15 mouse cellular contexts compared by ENCODE assay signal in genomic region chr11:46031470-46031869, GRCm38 (mm10). TPM values are rescaled to one million over a fixed set of nuclear protein-coding genes. Genes with fewer than 3 reads are reported as not detected.
A peak's percentile ranks its signal among the peaks of the same experiment; 100 is the strongest.
DNase-seq lines count a peak whose midpoint lies in the region; ATAC-seq and TF ChIP-seq lines count a peak whose summit lies in the region.
"Had no signal": no experiment of that assay in that cellular context is flagged by ENCODE, and none has a peak within 500 bp of the region (broad histone marks: within the 10 kb centered on the region; RNA-seq: fewer than 3 reads in every experiment).

No protein-coding gene starts in this region.

- H3K4me3 ChIP-seq in left cerebral cortex, adult 2 months, result no peak overlapping the region
- H3K4me3 ChIP-seq: heart, embryonic 10.5 days; hindbrain, embryonic 12.5 days; limb, embryonic 13.5 days had no signal

- no peak for DNase-seq in left cerebral cortex, adult 2 months (ENCODE audit: extremely low spot score in 1 of 2, low spot score in 2 of 2)
- DNase-seq in left cerebral cortex, postnatal 25 days (ENCODE audit: low spot score in 2 of 2), result no peak
- peak; percentile 5 to 20 for DNase-seq in urinary bladder, postnatal 4 days (ENCODE audit: low spot score in 2 of 2)
- DNase-seq in urinary bladder, adult 18-20 months (ENCODE audit: low spot score in 2 of 2), result no peak
- DNase-seq in ZHBTc4 (ENCODE audit: low read depth, low spot score), result peak; percentile 50
- no peak for DNase-seq in kidney, postnatal 25 days
- DNase-seq: adrenal gland, adult 8-10 months; kidney, adult 9 months; spleen, adult 18-20 months; thymus, adult 18-20 months had no signal

- no peak overlapping the region for H3K27ac ChIP-seq in left cerebral cortex, adult 2 months
- H3K27ac ChIP-seq: heart, embryonic 10.5 days; hindbrain, embryonic 12.5 days; limb, embryonic 13.5 days had no signal

- intact Hi-C loops in left cerebral cortex, adult 2 months (cut with DNase I), result no loop called here
- intact Hi-C loops in left cerebral cortex, postnatal 25 days (cut with DNase I), result no loop called here

- no peak for ATAC-seq in frontal cortex, adult (ENCODE audit: low TSS enrichment)

- peak; percentile 33 for TF ChIP-seq CTCF in left cerebral cortex, adult 2 months (IDR thresholded peaks at IDR 0.05)

RNA-seq across cellular contexts. Expression of gene Gm12166, which starts 20.7 kb away (rescaled TPM):
- total RNA-seq in left cerebral cortex, adult 2 months (2021), result 1 to 10 TPM; 2.7 to 3.8 TPM
- 1 to 10 TPM; 1.2 to 2.8 TPM for total RNA-seq in left cerebral cortex, postnatal 25 days (2021)

RNA-seq across cellular contexts. Expression of gene Adam19, which starts 24.3 kb away (rescaled TPM):
- total RNA-seq in left cerebral cortex, adult 2 months (2021), result 10 to 100 TPM; 19.1 to 19.8 TPM
- 10 to 100 TPM; 23.6 to 26.8 TPM for total RNA-seq in left cerebral cortex, postnatal 25 days (2021)

RNA-seq across cellular contexts. Expression of gene Sox30, which starts 51.4 kb away (rescaled TPM):
- total RNA-seq in left cerebral cortex, adult 2 months (2021), result under 1 TPM; 0.12 to 0.25 TPM
- under 1 TPM; 0.16 to 0.27 TPM for total RNA-seq in left cerebral cortex, postnatal 25 days (2021)
- total RNA-seq: common myeloid progenitor, adult 5-6 weeks had no signal

Comparison
In these comparisons a context has a peak if more than half of its experiments do, and no peak if none do; other contexts are left out.
1. DNase-seq: peak in urinary bladder, postnatal 4 days (2 of 2) and ZHBTc4 (single experiment); none in left cerebral cortex, adult 2 months (0 of 2), left cerebral cortex, postnatal 25 days (0 of 2), urinary bladder, adult 18-20 months (0 of 2) and kidney, postnatal 25 days (0 of 2).